In the genomic region with DNA sequence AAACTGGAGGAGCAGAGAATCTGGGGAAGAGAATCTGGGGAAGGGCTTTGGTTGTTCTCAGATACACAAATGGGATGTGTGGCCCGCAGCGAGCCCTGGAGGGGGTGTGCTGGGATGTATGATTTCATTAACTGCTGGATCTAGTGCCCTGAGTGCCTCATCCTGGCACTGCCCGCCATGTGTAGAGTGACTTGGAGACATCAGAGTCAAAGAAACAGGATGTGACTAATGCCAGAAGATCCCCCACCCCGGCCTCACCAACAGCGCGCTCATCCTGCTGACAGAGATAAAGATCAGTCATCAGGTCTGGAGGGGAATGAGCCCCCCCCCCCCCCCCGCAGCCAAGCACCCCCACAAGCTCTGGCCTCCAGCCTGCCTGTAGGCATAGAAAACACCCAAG, we compare ENCODE assay signal across 17 mouse cellular contexts.
DNase-seq lines count a peak whose midpoint lies in the region.
"Had no signal": no experiment of that assay in that cellular context is flagged by ENCODE, and none has a peak within 500 bp of the region (broad histone marks: within the 10 kb centered on the region; RNA-seq: fewer than 3 reads in every experiment).

No protein-coding gene starts in this region.

- no peaks in the 10 kb centered on the region for H3K9me3 ChIP-seq in limb, embryonic 10.5 days (replicated peaks)
- H3K9me3 ChIP-seq: liver, embryonic 12.5 days; neural tube, embryonic 13.5 days had no signal

- H3K4me1 ChIP-seq in limb, embryonic 10.5 days: 0 out of 2 replicates have a peak, but pooled peaks cover 4% of the 10 kb centered on the region

- H3K27ac ChIP-seq in limb, embryonic 10.5 days: no peak overlapping the region
- H3K27ac ChIP-seq: left cerebral cortex, adult 2 months; liver, embryonic 12.5 days; neural tube, embryonic 13.5 days; stomach, postnatal 0 days had no signal

- peak; percentile 40 for DNase-seq in adrenal gland, postnatal 14 days
- no peak for DNase-seq in adrenal gland, postnatal 10 days
- peak; percentile 33 to 60 for DNase-seq in lung, postnatal 4 days
- no peak for DNase-seq in lung, adult 18-20 months
- DNase-seq in CD4-positive, CD25-positive, alpha-beta regulatory T cell, adult 2 months (ENCODE audit: low read depth, low spot score): peak; percentile 82
- DNase-seq in induced T-regulatory cell, adult 2 months (ENCODE audit: low read depth): peak; percentile 85
- DNase-seq in limb, embryonic 10.5 days (ENCODE audit: low spot score): no peak
- DNase-seq in right cerebral cortex, postnatal 36 days (ENCODE audit: low spot score in 2 of 2): no peak
- DNase-seq: cerebellum, postnatal 14 days; embryo, embryonic 11 days; gastrocnemius, postnatal 25 days; right cerebral cortex, postnatal 25 days; thymus, postnatal 4 days had no signal

- no peak overlapping the region for H3K4me3 ChIP-seq in limb, embryonic 10.5 days
- H3K4me3 ChIP-seq: left cerebral cortex, adult 2 months; liver, embryonic 12.5 days; neural tube, embryonic 13.5 days had no signal

- H3K27me3 ChIP-seq in limb, embryonic 10.5 days (ENCODE audit: low read depth, poor library complexity, severe bottlenecking): no peaks in the 10 kb centered on the region
- H3K27me3 ChIP-seq: liver, embryonic 12.5 days; neural tube, embryonic 13.5 days had no signal

- H3K36me3 ChIP-seq in limb, embryonic 10.5 days: peaks cover 51% of the 10 kb centered on the region
- H3K36me3 ChIP-seq: liver, embryonic 12.5 days had no signal

- WGBS in limb, embryonic 10.5 days: 82% methylated on average over 7 of the region's 7 CpGs

Comparison
In these comparisons a context has a peak if more than half of its experiments do, and no peak if none do; other contexts are left out.
1. DNase-seq: peak in adrenal gland, postnatal 14 days (single experiment), lung, postnatal 4 days (2 of 2), CD4-positive, CD25-positive, alpha-beta regulatory T cell, adult 2 months (single experiment) and induced T-regulatory cell, adult 2 months (single experiment); none in adrenal gland, postnatal 10 days (single experiment), lung, adult 18-20 months (0 of 2), limb, embryonic 10.5 days (single experiment) and right cerebral cortex, postnatal 36 days (0 of 2).